Mouse (Mus musculus) Muller cell, postnatal 12 days (primary cell): ENCODE measurements around the gene Rbmxl1.
"Not testable (repeated sequence)": the region's sequence is repeated elsewhere in the genome, so short reads cannot be mapped to it uniquely, and the experiment has no call there.

Experiments used
- DNase-seq: peaks from one replicate; pipeline ENCODE4 v3.0.0-alpha.2; 2015; ENCODE audit errors: inconsistent ontology term

The Rbmxl1 gene

DNA sequence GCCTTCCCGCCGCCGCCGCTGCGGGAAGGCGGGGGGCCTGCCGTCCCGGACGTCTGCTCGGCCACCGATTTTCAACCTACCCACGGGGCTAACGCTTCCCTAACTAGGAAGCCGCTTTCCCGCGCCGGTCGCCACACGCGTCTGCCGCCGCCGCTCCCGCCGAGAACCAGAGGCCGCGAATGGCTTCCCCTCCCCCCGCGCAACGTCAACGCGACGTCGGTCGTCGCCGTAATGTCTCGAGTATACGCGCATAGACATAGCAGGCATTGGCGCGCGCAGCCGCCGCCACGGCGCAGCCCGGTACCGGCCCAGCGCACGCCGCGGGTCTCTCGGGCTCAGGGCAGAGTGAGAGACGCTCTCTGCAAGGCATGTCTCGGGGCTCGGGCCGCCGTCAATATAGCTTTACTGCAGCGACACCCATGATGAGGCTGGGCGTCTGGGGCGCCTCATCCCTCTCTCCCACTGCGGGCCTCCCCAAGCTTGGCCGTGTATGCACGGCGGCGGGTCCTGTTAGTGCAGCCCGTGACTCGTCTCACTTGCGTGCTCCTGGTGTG, at the start of gene Rbmxl1:
TSS of gene Rbmxl1 (minus strand) at position 180 of the 554 bp plus-strand sequence.
- DNase-seq, result peak; percentile 92

DNA sequence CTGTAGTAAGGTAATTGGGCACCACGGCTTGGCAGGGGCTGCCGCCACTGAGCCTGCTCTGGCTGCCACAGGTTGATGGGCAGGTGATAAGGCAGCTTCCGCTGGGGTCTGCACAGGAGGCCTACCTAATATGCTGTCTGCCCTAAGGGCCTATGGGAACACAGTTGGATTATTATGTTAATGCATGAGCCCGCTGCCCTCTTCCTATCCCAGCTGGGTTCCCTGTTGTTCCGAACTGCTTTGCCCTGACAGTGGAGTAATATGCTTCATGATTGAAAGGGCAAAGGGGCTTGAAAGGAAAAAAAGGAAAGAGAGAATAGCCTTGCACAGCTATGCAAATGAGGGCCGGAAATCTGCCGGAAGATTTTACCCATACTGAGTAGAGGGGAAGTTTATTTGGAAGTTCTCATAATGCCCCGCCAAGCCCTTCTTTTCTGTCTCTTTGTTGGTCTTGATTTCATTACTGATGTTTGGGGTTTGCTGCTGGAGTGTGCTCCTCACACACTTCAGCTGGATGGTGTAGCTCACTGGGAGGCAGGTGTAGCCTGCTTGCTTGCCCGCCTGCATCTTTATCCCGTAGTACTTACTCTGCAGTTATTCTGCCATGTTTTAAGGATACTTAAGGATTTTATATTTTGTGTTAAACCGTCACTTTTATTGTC, 48.2 kb upstream of the Rbmxl1 start:
- DNase-seq, result no peak

DNA sequence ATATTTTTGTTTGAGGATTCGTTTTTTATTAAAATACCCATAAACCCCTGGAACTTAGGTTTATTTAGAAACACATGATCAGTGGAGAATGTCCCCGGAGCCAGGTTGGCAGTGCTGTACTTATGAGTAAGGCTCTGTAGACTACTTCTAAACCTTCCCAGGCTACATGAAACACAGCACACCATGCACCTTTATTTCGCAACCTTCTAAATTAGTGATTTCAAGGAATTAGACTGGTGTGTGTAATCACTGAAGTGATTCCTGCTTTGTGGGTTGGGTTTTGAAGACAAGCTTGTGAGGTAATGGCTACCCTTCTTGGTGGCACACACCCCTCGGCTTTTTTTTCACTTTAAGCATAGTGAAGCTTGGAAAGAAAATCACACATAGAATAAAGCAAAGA, 47.1 kb upstream of the Rbmxl1 start:
- no peak for DNase-seq

GRCm38 (mm10) chr8:78550752-78551134, 42.0 kb upstream of the Rbmxl1 start:
- DNase-seq, result no peak

- no peak for DNase-seq
These were observed 41.5 kb upstream of the Rbmxl1 start for GRCm38 (mm10) chr8:78549971-78550751.

- not testable (repeated sequence) for DNase-seq
These were observed 36.6 kb upstream of the Rbmxl1 start for GRCm38 (mm10) chr8:78545153-78545817.

GRCm38 (mm10) chr8:78544545-78544944, 35.8 kb upstream of the Rbmxl1 start:
- no peak for DNase-seq

DNA sequence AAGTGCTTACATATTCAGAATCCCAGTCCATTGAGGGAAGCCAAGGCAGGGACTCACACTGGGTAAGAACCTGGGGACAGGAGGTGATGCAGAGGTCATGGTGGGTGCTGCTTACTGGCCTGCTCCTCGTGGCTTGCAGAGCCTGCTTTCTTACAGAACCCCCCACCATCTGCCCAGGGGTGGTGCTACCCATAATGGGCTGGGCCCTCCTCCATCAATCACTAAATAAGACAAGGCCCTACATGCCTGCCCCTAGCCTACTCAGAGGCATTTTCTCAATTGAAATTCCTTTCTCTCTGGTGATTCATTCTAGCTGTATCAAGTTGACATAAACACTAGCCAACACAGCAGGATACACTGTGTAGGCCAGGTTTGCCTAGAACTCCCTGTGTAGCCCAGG, 34.9 kb upstream of the Rbmxl1 start:
- DNase-seq, result no peak

GRCm38 (mm10) chr8:78542670-78543069, 34.0 kb upstream of the Rbmxl1 start:
- not testable (repeated sequence) for DNase-seq

- DNase-seq, result no peak
These were observed 29.1 kb upstream of the Rbmxl1 start for GRCm38 (mm10) chr8:78537795-78538194.

DNA sequence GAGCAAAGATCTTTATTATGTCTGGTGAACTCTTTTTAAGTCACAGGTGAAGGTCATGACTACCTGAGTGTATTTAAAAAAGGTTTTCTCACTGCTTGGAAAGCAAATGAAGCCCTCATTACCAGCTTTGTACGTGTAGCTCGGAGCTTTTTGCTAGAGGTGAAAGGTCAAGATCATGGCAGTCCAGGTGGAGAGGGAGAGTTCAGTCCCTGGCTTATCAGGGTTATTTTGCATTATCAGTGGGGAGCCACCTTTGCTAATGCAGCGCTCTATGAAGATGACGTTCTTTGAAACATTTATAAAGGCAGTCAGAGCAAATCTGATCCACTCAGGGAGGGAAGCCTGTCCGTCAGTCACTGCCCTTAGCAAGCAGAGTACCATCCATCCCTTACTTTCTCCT, 28.0 kb upstream of the Rbmxl1 start:
- DNase-seq, result no peak

- DNase-seq, result no peak
These were observed 25.3 kb upstream of the Rbmxl1 start for GRCm38 (mm10) chr8:78533981-78534380.

DNA sequence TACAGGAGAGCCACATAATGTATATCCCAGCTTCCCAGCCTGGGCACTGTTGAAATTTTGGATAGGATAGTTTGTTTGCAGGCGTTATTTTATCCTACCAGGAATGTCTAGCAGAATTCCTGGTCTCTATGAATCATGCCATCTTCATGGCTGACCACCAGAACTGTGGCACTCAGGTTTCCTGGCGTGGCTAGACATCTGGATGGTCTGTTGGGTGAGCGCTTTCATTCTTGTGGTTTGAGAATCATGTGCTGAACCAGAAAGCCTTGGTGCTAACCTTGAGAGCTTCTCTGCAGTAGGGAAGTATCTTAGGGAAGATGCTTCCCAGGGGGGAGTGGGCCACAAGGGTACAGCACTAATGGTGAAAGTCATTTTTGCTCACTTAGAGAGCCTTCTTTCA, 6.4 kb upstream of the Rbmxl1 start:
- no peak for DNase-seq

DNA sequence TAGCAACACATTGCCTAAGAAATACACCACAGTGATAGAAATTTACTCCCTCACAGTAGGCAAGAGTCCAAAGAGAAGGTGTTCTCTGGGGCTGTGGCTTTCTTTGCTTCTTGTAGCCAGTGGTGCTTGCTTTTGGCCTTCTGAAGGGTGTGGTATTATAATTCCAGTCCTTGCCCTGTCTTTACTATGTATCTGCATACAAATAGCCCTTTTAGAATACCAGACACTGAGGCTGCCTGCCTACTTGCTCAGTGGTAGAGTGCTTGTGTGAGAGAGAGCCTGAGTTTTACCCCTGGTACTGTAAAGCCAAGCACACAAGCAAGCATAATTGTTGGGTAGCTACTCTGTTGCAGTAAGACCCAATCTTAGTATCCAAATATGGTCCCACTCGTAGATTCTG, 6.0 kb upstream of the Rbmxl1 start:
- no peak for DNase-seq

DNA sequence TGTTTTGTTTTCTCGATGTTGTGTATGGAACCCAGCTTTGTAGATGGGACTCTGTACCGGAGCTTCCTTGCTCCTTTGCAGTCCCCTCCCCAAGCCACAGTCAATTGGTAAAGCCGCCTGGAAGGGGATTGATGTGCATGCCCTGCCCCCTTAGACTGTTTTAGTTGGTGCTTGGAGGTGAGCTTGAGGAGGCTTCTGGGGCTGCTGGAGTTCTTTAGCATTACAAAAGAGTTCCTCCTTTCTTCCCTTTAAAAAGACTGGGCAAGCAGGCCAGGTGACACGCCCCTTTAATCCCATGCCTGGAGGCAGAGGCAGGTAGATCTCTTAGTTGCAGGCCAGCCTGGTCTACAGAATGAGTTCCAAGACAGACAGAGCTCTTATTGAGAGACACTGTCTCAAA, 4.4 kb upstream of the Rbmxl1 start:
- no peak for DNase-seq

GRCm38 (mm10) chr8:78510926-78511325, 2.2 kb upstream of the Rbmxl1 start:
- no peak for DNase-seq

DNA sequence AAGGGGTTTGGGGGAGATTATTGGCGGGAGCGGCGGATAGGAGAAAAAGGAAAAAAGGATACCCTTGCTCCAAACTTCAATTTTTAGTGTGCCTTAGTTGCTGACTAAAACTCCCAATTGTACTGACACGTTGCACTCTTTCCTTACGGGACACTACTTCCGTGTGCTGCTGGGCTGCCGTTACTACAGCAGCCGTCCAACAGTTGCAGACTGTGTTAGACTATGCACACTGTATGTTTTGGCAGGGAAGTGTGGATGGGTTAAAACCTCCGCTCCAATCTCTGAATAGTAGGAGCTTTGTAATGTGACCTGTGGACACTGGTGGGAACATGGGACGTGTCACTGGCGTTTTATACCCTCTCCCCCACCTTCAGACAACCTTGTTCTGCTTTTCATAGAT, 1.4 kb upstream of the Rbmxl1 start:
- DNase-seq, result peak; percentile 16

DNA sequence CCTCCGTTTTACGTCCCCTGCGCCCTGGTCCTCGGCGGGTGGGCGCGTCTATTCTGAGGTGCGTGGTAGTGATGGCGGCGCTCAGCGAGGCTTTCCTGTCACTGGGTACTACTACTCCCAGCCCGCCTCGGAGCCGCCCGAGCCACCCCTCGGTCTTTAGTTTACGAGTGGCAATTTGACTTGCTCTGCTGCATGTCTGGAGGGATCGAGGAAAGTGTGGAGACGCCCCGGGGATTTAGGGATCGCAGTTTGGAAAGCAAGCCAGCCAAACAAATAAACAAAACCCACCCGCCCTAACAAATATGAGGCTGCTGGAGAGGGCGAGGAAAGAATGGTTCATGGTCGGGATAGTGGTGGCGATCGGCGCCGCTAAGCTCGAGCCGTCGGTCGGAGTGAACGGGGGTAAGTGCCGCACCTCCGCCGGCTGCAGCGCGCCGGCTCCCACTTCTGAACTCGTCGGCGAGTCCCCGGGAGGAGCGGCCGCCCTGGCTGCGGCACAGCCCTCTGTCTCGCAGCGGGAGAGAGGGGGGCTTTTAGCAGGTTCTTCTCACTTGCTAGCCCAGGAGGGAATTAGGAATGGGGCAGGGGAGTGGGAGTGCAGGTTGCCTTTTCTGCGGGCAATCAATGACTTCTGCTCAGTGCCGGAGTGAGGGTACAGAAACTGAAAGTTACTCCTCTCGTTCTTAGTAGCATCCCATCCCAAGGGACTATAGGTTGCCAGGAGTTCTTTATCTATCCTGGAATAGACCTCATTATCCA, 754 bp upstream of the Rbmxl1 start, which contains the start of gene Slc10a7:
TSS of gene Slc10a7 (plus strand) at position 74 of the 759 bp plus-strand sequence.
- peak; percentile 89 for DNase-seq

- DNase-seq, result peak; percentile 83
These were observed 549 bp downstream of the Rbmxl1 start for GRCm38 (mm10) chr8:78507979-78508718.

DNA sequence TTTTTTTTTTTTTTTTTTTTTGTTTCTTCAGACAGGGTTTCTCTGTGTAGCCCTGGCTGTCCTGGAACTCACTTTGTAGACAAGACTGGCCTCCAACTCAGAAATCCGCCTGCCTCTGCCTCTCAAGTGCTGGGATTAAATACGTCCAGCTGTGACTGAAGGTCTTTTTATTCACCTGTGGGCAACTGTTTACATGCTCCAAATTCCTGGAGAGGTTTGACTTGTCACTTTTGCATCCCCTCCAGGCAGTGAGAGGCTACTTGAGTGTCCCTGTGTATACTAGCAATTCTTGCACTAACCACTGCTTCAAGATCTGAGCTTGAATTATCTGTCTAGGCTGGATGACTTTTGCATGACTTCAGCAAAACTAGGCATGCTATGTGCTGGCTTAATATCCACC, 6.0 kb downstream of the Rbmxl1 start:
- no peak for DNase-seq

DNA sequence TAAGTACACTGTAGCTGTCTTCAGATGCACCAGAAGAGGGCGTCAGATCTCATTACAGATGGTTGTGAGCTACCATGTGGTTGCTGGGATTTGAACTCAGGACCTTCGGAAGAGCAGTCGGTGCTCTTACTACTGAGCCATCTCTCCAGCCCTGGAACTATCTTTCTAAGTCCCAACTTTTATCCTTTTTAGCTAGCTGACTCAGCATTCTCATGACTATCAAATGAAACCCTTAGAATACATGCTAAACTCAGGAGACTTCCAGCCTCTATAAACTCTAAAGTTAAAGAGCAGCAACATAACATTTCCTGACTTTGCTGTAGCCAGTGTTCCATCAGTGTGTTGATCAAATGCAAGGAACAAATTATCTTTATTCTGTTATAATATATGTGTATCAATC, 12.4 kb downstream of the Rbmxl1 start:
- not testable (repeated sequence) for DNase-seq
